Mouse (Mus musculus): ENCODE results near the gene Otx1. TPM values are rescaled to one million over a fixed set of nuclear protein-coding genes. Genes with fewer than 3 reads are reported as not detected.
A peak's percentile ranks its signal among the peaks of the same experiment; 100 is the strongest.

Otx1 gene
- polyA plus RNA-seq, 1 experiment from 2014 or later, result 2.9 TPM

DNA sequence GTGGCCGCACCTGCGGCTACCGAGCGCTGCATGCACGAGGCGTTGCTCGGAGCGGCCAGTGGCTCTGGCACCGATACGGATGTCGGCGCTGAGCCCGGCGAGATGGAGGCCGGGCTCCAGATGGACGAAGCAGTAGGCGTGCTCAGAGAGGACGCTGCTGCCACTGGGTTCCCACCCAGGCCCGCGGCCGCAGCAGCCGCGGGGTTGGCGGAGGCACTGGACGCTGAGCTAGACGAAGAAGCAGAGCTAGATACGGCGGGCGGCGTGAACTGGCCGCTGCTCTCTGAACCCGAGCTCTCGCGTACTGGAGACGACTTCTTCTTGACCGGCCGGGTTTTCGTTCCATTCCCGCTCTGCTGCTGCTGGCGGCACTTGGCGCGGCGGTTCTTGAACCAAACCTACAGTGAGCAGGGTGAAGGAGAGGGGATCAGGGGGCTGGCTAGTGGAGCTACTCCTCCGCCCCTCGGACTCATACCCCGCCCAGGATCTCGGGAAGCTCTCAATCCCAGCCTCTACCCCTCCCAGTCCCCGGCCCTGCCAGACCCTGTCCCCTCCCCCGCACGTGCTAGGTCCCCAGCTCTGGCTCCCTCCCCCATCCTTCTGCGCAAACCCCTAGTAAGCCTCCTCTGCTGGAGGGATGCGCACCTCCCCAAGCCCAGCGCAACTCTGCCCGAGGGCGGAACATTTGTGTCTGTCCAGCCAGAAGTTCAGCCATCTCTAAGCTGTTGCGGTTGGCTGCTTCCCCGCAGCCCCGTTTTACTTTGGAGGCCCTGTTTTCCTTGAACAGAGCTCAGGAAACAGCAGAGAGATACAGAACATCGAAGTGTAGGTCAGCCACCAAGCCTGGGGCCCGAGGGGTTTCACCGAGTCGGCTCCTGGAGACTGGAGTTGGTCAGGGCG is 5.8 kb downstream of the Otx1 start:
- Histone ChIP-seq H3K27me3 (ENCODE audit: insufficient read depth, poor library complexity, severe bottlenecking) (peaks cover 100% of the 10 kb centered on the region), H3K27ac (peak overlapping the region; percentile 23; the same call in 1 of the 2 replicates), H3K4me1 (replicated peaks) (peaks cover 50% of the 10 kb centered on the region), H3K4me3 (peak overlapping the region; percentile 70), H3K9me3 (no peaks in the 10 kb centered on the region), H3K36me3 (no peaks in the 10 kb centered on the region)
- WGBS, result under 1% methylated on average over 63 of the region's 63 CpGs
- peak; percentile 74 for DNase-seq (ENCODE audit: low spot score)

DNA sequence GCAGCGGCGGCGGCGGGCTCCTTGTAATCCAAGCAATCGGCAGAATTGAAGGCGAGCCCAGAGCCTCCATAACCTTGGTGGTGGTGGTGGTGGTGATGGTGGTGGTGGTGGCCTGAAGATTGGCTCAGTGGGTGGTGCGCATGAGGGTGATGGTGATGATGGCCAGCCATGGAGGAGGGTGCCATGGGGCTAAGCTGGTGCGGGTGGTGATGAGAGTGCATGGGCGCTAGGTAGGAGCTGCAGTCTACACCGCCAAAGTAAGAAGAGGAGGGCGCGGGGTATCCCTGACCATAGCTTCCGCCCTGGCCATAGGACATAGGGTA is 6.4 kb downstream of the Otx1 start:
- WGBS, result 4% methylated on average over 13 of the region's 13 CpGs
- DNase-seq (ENCODE audit: low spot score), result no peak
- H3K27me3 ChIP-seq (ENCODE audit: insufficient read depth, poor library complexity, severe bottlenecking), result peaks cover 100% of the 10 kb centered on the region

DNA sequence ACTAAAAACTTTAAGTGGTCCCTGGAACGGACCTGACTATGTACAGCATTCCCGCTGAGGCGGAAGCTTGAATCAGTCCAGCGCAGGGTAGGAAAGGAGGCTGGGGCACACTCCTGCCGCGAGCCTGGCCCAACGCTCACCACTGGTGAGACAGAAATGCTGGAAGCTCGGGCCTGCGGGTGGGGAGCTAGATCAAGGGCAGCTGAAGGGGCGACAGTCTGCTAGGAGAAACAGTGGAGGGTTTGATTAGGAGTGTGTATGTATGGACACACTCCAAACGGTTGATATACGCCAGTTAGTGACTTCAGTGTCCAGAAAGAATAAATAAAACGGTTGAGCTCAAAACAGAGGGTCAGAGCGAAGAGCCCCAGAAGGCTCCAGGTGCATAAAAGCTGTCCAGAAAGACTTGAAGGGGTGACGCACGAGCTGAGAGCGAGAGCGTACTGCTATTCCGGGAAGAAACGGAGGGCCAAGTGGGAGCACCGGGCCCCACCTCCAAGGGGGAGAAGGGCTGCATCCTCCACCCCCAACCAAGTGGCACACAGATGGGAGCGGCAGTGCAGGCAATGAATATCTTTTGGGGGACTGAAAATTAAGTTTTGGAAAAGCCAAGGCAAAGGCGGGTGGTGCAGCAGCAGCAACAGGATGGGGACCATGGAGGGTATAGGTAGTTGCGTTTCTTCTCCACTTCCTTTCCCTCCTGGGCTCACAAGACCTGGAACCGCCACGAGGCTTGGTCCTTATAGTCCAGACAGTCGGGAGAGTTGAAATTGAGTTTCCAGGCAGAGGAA is 7.0 kb downstream of the Otx1 start:
- Histone ChIP-seq H3K4me3 (peak overlapping the region; percentile 70), H3K27me3 (ENCODE audit: insufficient read depth, poor library complexity, severe bottlenecking) (peaks cover 100% of the 10 kb centered on the region), H3K4me1 (replicated peaks) (peaks cover 38% of the 10 kb centered on the region), H3K9me3 (no peaks in the 10 kb centered on the region), H3K27ac (no peak overlapping the region), H3K36me3 (no peaks in the 10 kb centered on the region)
- WGBS, result 3% methylated on average over 27 of the region's 27 CpGs
- DNase-seq (ENCODE audit: low spot score), result peak; percentile 60

More for the DNA sequence above, 6.4 kb downstream of the Otx1 start:
- no peaks in the 10 kb centered on the region for H3K36me3 ChIP-seq
- no peaks in the 10 kb centered on the region for H3K9me3 ChIP-seq
- peaks cover 43% of the 10 kb centered on the region for H3K4me1 ChIP-seq (replicated peaks)
- peak overlapping the region; percentile 70 for H3K4me3 ChIP-seq
- peak overlapping the region; percentile 23; the same call in 1 of the 2 replicates for H3K27ac ChIP-seq

DNA sequence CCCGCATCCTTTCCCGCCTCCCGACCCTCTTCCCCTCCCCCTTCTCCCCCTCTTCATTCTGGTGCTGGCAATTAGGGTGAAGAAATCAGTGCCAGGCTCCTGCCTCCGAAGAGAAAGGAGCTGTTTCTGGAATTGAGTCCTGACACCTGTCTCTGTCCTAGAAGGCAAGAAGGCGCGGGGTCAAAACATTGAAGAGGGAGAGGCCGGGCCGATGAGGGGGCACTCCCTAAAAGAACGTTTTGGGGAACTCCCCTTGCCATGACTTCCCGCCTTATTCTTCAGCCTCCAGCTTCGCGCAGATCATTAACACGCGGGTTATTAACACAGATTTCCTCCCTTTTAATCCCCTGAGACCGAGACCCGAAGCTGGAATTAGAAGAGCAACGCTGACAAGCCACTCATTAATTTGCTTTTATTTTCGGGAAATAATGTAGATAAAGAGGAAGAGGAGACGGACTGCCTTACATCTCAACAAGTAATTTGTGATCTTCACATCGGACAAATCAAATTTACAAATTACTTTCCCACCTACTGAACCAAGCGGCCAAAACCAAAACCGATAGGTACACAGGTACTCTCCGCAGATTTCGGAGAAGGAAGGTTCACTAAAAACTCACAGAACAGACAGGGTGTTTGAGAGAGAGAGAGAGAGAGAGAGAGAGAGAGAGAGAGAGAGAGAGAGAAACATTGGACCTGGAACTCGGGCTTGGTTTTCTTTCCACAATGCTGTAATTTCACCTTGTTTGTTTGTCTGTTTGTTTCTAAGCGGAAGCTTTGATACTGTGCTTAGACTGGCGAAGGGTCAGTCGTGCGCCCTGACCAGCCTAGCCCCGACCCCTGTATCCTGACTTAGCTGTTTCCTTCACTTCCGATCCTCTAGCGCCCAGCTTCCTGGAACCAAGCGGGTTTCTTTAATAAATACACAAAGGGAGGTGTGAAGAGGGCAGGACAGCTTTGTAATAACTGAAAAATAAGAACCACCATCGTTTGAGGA is 8.0 kb downstream of the Otx1 start:
- DNase-seq (ENCODE audit: low spot score), result peak; percentile 30
- WGBS, result 2% methylated on average over 34 of the region's 34 CpGs
- Histone ChIP-seq H3K27ac (no peak overlapping the region), H3K27me3 (ENCODE audit: insufficient read depth, poor library complexity, severe bottlenecking) (peaks cover 100% of the 10 kb centered on the region), H3K36me3 (no peaks in the 10 kb centered on the region), H3K4me3 (peak overlapping the region; percentile 4; the same call in 1 of the 2 replicates), H3K4me1 (replicated peaks) (peaks cover 30% of the 10 kb centered on the region), H3K9me3 (no peaks in the 10 kb centered on the region)

DNA sequence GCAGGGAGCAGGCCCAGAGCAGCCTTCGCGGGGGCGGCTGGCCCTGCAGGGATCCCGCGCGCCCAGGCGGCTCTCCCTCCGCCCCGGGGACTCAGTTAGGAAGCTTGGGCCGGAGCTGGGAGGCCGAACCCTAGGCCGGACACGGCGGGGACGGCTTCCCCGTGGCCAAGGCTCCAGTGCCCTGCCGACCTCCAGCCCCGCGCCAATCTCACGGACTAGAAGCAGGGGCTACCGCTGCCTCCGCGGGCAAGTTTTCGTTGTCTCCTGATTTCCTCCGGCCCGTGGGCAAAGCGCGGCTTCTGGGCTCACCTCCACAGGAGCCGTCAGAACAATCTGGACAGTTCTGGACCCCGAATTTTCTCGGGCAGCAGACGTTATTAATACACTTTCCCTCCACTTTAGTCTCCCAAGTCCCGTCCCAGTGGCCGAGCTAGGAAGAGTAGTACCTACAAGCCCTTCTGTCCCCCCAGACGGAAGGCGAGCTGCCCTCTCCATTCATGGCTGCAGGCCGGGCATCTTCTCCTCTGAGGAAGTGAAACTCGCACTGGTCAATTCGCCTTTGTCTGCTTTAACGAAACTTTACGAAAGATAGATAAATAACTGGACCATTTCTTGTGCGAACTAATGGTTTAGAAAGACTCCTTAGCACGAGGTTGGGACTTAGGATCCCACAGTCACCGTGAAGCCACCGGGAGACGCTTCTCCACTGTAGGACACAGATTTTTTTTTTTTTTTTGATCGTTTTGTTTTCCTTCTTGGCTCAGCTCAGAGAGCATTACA is 8.9 kb downstream of the Otx1 start:
- under 1% methylated on average over 47 of the region's 47 CpGs for WGBS
- H3K27ac ChIP-seq, result peak overlapping the region; percentile 69; the same call in 1 of the 2 replicates
- H3K27me3 ChIP-seq (ENCODE audit: insufficient read depth, poor library complexity, severe bottlenecking), result peaks cover 100% of the 10 kb centered on the region
- peak overlapping the region; percentile 32 for H3K4me3 ChIP-seq
- H3K36me3 ChIP-seq, result no peaks in the 10 kb centered on the region
- peak; percentile 76 for DNase-seq (ENCODE audit: low spot score)
- no peaks in the 10 kb centered on the region for H3K9me3 ChIP-seq
- H3K4me1 ChIP-seq (replicated peaks), result peaks cover 30% of the 10 kb centered on the region

DNA sequence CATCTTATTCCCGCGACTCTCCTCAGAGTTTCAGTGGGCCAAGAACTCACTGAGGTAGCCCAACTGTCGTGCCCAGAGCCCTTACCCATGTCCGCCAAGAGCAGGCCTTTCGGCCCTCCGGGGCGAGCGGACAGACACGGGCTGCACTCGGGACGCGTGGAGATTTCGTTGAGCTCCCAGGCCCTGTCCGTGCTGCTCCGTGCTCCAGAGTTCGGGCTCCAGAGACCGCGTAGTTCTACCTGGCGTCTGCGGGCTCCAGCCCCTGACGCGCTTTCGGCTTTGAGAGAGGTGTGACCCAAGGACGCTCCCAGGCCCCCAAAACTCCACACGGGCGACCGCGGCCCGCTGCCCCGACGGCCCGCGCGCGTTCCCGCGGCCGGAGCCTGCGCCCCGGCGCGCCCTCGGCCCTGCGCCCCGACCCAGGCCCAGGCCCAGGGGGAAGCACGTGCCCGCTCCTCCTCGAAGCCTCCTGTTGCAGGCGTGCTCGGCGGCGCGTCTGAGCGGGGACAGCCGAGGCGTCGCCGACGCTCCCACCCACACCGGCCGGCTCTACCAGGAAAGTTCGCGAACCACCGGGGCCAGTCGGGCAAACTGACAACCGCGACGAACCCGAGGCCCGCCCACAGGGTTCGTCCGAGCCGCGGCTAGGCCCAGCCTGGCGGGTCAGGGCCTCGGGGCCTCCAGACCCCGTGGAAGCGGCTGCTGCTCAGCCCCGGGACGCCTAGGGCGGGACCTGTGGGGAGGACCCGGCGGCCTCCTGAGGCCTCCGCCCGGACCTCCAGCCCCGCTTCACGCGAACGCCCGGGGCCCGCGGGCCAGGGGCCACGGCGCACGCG is 9.7 kb downstream of the Otx1 start:
- Histone ChIP-seq H3K4me3 (peak overlapping the region; percentile 32), H3K36me3 (no peaks in the 10 kb centered on the region), H3K27ac (peak overlapping the region; percentile 69; the same call in 1 of the 2 replicates), H3K4me1 (replicated peaks) (peaks cover 27% of the 10 kb centered on the region), H3K27me3 (ENCODE audit: insufficient read depth, poor library complexity, severe bottlenecking) (peaks cover 100% of the 10 kb centered on the region), H3K9me3 (no peaks in the 10 kb centered on the region)
- peak; percentile 71 for DNase-seq (ENCODE audit: low spot score)
- 2% methylated on average over 96 of the region's 96 CpGs for WGBS

DNA sequence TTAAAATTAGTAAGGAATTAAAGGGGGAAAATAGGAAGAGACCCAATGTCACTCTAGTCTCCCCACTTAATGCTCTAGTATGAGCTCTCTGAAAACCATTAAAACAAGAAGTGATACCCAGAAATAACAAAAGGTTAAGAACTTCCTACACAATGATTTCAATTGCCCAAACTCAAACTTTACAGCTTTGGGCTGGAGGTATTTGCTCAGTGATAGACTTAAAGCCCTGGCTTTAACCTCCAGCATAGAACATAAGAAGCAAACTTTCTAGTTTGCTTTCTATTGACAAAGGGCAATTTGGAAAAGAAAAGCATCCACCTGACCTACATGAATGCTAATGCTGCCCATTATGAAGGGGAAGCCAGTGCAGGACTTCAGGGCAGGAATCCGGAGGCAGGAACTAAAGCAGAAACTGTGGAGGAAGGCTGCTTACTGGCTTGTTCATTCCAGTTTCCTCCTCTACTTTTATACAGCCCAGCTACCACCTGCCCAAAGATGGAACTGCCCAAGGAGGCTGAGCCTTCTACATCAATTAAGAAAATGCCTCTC is 14.2 kb downstream of the Otx1 start:
- no peak for DNase-seq (ENCODE audit: low spot score)
- WGBS, result 77% methylated on average over 1 of the region's 1 CpGs
- Histone ChIP-seq H3K9me3 (no peaks in the 10 kb centered on the region), H3K27me3 (ENCODE audit: insufficient read depth, poor library complexity, severe bottlenecking) (peaks cover 59% of the 10 kb centered on the region), H3K27ac (no peak overlapping the region), H3K4me1 (replicated peaks) (peaks cover 8% of the 10 kb centered on the region; the same call in 1 of the 2 replicates), H3K36me3 (no peaks in the 10 kb centered on the region), H3K4me3 (no peak overlapping the region)

DNA sequence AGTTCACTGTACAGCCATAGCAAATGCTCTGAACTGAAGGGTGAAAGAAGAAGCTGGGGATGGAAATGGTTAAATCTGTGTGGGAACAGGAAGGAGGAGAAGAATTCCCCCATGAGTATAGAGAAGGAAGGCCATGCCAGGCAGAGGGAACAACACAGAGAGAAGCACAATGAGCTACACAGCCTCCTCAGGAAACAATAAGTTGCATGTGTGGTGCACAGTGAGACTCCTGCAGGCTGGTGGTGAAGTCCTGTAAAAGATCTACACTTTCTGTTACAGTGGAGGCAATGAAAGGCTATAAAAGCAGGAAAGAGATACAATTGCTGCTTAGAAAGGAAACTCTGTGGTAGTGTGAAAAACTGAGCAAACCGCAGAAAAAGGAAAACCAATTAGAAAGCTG is 17.6 kb downstream of the Otx1 start:
- no peak overlapping the region for H3K27ac ChIP-seq
- no peak for DNase-seq (ENCODE audit: low spot score)
- H3K9me3 ChIP-seq, result no peaks in the 10 kb centered on the region
- WGBS, result 63% methylated on average over 1 of the region's 1 CpGs
- no peaks in the 10 kb centered on the region for H3K4me1 ChIP-seq (replicated peaks)
- H3K4me3 ChIP-seq, result no peak overlapping the region
- H3K27me3 ChIP-seq (ENCODE audit: insufficient read depth, poor library complexity, severe bottlenecking), result peaks cover 26% of the 10 kb centered on the region
- no peaks in the 10 kb centered on the region for H3K36me3 ChIP-seq

DNA sequence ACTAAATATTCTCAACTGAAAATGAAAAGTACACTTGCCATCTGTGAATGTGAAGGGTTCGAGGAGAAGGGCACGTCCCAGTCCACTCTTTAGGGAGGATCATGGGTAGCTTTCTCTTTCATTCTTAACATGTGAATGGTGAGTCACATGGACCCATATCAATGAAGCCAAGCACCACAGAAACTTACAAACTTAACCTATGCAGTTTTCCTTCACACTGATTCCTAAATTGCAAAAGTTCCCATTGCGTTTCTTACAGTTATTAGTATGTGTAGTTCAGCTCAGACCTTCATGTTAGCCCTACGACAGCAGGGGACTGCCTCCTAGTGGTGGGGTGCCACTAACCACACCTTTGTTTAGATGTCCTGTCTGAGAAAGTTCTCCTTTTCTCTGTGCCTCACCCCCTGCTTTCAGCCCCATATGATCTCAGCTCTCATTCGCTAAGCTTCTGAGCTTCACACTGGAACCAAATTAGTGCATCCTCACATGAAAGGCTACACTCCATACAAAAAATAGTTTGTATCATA is 28.6 kb downstream of the Otx1 start:
- Histone ChIP-seq H3K9me3 (no peaks in the 10 kb centered on the region), H3K27ac (no peak overlapping the region), H3K4me1 (replicated peaks) (0 out of 2 replicates have a peak, but pooled peaks cover 5% of the 10 kb centered on the region), H3K4me3 (no peak overlapping the region), H3K27me3 (ENCODE audit: insufficient read depth, poor library complexity, severe bottlenecking) (no peaks in the 10 kb centered on the region), H3K36me3 (no peaks in the 10 kb centered on the region)
- no peak for DNase-seq (ENCODE audit: low spot score)
- 75% methylated on average over 5 of the region's 5 CpGs for WGBS

DNA sequence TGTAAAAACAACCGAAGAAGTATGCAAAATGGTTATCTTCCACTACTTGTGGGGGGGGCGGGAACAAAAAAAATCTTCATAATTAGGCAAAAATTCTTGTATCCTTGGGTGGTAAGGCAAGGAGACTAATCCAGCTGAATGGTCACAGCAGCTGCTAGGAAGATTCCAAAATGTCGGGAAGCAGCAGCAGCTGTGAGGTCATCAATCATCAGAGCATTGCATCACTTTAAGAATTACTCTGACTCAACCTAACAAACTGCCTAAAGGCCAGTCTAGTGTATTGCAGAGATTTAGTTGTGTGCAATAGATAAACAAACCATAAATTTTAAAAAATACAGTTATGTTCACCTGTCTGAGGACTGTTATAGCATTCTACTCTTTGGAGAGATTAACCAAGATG is 29.1 kb downstream of the Otx1 start:
- H3K4me1 ChIP-seq (replicated peaks), result 0 out of 2 replicates have a peak, but pooled peaks cover 5% of the 10 kb centered on the region
- no peaks in the 10 kb centered on the region for H3K36me3 ChIP-seq
- no peaks in the 10 kb centered on the region for H3K27me3 ChIP-seq (ENCODE audit: insufficient read depth, poor library complexity, severe bottlenecking)
- no peak overlapping the region for H3K27ac ChIP-seq
- DNase-seq (ENCODE audit: low spot score), result no peak
- no peak overlapping the region for H3K4me3 ChIP-seq
- H3K9me3 ChIP-seq, result no peaks in the 10 kb centered on the region
- 81% methylated on average over 3 of the region's 3 CpGs for WGBS

Measured in hindbrain, embryonic 10.5 days (tissue).